Mouse (Mus musculus) frontal cortex, adult 2 months (tissue): ENCODE measurements at regions not wholly inside any gene's neighbourhood (a gene's known extent, or its start where the extent isn't known, plus 50 kb on each side); places are given as distances from the start of the nearest gene placed in this dataset.
A peak's percentile ranks its signal among the peaks of the same experiment; 100 is the strongest.

Experiments used
- DNase-seq, 2 experiments: peaks; one replicate each; pipeline ENCODE4 v3.0.0; 2022; ENCODE audit warnings: low spot score in 1 of 2; ENCODE audit errors: extremely low spot score in 1 of 2

DNA sequence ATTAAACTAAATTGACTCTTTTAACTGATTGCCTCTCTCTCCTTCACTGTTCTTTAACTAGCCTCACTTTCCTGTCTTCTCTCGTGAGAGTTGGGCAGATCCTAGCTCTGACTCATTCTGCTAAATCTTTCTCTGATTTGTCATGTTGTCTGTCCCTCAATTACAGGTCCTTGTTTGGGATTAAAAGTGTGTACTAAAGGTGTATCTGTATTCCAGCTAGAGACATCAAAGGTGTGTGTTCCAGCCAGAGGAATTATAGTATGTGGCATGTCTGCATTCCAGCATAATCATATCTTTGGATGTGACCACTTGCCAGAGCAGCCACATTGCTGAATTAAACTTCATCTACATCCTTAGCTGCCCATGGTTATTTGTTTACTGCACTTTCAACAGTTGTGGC, 167.5 kb upstream of the Fam83b start:
- DNase-seq = no peak

DNA sequence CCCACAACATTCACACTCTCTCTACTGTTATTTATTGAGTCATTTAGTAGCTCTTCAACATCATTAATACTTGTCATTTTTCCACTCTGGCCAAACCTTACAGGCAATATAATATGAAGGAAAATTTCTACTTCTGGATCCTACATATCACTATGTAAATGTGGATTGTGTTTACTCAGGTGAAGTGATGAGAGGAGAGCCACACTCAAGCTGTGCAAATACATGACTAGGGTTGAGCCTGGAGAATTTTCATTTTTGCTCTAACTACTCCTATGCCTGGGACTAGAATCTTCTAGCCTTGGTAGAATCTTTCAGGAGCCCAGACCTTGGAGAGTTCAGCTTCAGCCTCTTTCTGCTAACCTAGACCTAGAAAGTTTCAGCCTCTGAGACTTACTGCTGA, 166.9 kb upstream of the Fam83b start:
- DNase-seq = no peak

DNA sequence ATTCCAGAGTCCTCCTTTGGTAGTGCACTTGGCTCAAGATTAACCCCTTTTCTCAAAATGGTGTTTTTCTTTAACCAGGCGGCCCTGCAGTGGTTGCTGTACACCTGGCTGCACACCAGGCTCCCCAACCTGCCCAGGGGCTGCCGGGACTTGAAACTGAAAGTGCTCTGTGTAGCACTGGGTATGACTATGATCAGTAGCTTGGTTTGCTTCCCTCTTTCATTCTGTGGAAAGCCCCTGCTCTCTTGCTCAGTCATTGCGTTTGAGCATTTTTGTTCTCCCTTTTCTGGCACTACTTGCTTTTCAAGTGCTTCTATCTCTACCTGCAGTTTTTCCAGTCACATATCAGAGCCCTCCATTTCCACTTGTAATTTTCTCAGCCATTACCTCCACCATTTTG, 156.0 kb upstream of the Fam83b start:
- DNase-seq = no peak

DNA sequence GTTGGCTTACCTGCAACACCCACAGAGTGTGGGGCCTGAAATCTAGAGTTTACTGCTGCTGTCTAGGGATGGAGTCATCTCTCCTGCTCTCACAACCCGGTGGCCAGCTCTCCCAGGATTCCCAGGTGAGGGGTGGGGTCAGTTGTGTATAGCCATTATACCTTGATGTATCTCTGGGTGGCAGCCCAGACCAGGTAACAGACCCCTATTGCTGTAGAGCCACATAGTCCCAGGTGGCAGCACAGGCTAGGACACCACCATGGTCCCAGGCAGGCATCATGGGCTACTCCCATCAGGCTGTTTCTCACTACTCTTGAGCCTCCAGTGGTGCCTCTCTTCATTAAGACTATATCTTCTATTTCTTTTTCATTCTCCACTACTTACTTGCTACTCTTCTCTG, 148.9 kb upstream of the Fam83b start:
- no peak for DNase-seq

DNA sequence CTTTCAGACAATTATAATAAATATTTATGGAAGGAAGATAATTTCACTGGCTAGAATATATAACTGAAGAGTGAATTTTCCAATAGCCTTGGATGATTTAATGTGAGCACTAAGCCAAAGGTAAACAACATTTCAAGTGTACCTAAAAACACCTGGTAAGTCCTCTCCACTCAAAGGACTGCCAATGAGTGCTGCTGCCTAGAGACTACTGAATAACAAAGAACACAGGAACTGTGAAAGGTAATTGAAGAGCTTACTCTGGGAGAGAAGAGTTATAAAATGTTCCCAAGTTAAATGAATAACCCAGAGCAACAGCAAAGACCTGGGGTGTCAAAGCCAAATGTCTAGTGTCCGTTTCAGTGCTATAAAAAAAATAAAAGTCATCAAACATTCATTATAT, 139.5 kb upstream of the Fam83b start:
- no peak for DNase-seq

DNA sequence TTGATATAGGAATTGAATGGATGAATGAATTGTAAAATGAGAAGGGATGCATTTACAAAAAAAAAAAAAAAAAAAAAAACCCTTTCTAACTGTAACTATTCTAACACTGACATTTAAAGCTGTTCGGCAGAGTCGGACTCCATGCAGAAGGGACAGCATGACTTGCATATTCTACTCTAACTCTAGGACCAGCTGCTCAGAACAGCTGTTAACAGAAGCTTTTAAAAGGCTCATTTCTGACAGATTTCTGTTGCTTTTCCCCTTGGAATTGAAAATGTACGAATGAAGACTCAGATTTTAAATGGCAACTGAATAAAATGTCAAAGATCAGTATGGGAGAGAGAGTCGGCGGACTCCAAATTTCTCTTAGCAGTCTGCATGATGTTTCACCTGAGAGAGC, 138.9 kb upstream of the Fam83b start:
- peak; percentile 3 to 23 for DNase-seq

DNA sequence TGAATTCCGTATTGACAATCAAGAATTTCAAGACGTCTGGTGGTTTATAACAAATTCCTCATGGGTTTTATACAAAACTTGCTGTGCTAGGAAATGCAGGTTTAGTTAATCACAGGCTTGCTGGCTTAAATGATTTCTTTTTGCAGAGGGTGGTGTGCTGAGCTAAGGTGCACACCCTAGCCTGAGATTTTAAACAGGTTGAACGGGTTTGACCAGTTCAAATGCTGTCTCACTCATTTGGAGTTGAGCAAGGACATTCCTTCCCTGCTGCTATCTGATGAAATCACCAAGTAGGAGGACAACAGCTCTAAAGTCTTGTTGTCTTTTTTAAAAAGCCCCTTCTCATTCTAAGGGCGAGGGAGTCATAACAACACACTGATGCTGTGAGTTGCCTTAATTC, 128.6 kb upstream of the Fam83b start:
- no peak for DNase-seq

DNA sequence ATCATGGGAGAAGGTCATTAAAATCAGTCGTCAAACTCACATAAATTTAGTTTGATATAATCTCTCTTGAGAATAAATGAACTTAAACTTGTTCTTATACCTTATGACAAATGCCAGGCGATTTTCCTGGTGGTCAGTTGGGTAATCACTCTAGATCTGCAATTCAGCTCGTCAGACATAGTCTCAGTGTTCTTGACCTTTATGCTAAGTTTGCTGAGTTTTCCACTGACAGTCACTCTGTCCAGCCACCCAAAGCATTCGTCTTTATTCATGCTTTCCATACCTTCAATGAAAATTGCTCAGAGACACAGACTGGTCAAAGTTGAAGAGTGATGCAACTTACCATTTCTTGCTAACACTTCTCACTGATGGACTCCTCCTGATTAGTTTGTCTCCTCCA, 126.1 kb upstream of the Fam83b start:
- no peak for DNase-seq

DNA sequence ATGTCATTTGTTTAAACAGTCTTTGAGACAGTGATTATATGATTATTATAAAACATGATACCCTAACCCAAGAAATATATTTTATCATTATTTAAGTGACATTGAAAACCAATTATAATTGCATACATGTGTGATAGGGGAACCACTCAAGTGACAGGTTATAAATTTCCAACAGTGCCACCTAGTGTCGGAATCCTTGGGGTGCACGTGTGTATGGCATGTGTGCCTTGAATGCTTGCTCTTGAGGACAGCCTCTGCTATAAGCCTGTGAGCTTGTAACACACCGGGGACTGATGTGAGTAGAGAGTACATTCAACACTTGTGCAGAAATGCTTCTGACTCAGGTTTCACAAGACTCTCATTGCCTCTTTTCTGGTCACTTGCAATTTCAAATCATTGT, 93.9 kb upstream of the Fam83b start:
- DNase-seq = peak; percentile 30 to 85

DNA sequence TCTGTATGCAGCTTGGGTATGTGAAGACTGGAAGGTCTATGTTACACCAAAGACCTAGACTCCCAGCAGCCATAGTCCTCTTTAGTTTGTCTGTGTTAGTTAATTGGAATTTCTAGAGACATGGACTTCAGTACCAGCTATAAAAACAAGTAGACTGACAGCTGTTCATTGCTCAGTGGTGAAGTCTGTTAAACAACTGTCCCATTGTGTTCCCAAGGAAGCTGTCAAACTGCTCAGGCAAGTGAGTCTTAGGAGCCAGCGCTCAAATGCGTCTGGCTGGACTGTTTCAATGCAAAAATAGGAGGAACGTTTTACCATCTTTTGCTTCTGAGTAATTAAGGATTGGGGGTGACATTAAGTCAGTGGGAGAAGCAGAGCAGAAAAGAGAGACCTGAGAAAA, 92.9 kb upstream of the Fam83b start:
- DNase-seq = no peak

DNA sequence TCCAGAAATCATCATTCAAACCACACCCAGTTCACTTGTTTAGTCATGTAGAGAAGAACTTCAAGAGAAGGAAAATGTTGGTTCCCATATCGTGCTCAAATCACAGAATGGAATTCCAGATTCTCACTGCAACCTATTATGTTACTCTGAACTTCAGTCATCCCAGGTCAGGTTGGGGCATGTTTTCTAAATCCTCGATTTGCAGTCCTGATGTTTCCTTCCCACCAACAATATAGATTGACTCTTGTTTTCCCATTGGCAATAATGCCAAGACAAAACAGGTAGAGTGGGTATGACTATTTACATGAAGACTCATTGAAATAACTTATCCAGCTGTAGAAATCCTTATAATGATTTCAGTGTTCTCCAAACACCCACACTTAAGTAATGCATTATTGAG, 86.4 kb upstream of the Fam83b start:
- DNase-seq = no peak

DNA sequence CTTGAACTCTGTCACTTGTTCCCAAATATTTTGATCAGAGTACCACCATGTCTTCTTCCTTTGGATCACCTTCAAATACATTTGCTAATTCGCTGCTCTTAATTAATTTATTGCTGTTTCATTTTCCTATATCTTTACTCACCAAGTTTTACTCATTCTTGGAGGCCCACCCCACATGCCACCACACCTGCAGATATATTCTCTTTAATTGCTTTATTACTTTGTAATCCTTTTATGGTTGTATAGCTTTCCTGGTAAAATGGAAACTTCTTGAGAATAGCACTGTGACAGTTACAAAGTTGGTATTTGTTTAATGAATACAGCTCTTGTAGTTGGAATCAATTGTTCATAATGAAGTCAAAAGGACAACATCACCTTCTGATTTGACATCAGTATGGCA, 82.6 kb upstream of the Fam83b start:
- DNase-seq = no peak

DNA sequence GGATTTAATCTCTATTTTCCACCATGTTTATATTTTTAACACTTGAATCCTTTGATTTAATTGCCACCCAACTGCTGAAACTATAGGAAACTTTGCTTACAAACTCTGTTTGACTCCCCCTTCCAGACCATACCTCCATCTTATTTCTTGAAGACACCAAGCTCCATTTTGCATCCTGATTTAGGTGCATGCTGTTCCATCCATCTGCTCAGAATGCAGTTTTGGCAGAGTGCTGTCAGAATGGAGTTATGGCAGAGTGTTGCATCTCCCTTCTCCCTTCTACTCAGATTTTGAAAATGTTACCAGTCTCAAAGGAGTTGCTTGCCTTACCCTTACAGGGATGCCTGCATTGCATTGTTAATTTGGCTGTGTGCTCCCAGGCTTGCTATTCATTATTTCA, 79.5 kb upstream of the Fam83b start:
- no peak for DNase-seq
